Mouse (Mus musculus) hindbrain, embryonic 10.5 days (tissue): ENCODE measurements at regions not wholly inside any gene's neighbourhood (a gene's known extent, or its start where the extent isn't known, plus 50 kb on each side); places are given as distances from the start of the nearest gene placed in this dataset.
"Not testable (repeated sequence)": the region's sequence is repeated elsewhere in the genome, so short reads cannot be mapped to it uniquely, and the experiment has no call there.

ENCODE experiments used
- DNase-seq: peaks from one replicate; pipeline ENCODE4 v3.0.0-alpha.2; 2017; ENCODE audit warnings: low spot score
- H3K27ac ChIP-seq: fragments of 300-500 bp; sonication (generic); 2 replicates; pipeline ENCODE4 v1.5.1; 2016; ENCODE audit warnings: mild to moderate bottlenecking, moderate library complexity
- H3K27me3 ChIP-seq: fragments of 300-500 bp; sonication (generic); 2 replicates; pipeline ENCODE4 v1.6.1; 2016; ENCODE audit warnings: mild to moderate bottlenecking; ENCODE audit not compliant: poor library complexity, insufficient read depth, severe bottlenecking
- H3K36me3 ChIP-seq: fragments of 300-500 bp; sonication (generic); 2 replicates; pipeline ENCODE4 v1.6.1; 2016; ENCODE audit warnings: mild to moderate bottlenecking, moderate library complexity
- H3K4me1 ChIP-seq: fragments of 300-500 bp; sonication (generic); replicated peaks from 2 replicates; pipeline ENCODE4 v1.6.1; 2016; ENCODE audit warnings: mild to moderate bottlenecking
- H3K4me3 ChIP-seq: fragments of 300-500 bp; sonication (generic); 2 replicates; pipeline ENCODE4 v1.5.1; 2016; ENCODE audit warnings: mild to moderate bottlenecking, moderate library complexity
- H3K9me3 ChIP-seq: fragments of 300-500 bp; sonication (generic); 2 replicates; pipeline ENCODE4 v1.6.1; 2016; ENCODE audit warnings: mild to moderate bottlenecking, moderate library complexity
- WGBS: fragments of 180-500 bp; shearing (Covaris S2); methylation state at CpG from one replicate; pipeline ENCODE4 v1.1.7; 2016; 5-methylcytosine and 5-hydroxymethylcytosine counted together

DNA sequence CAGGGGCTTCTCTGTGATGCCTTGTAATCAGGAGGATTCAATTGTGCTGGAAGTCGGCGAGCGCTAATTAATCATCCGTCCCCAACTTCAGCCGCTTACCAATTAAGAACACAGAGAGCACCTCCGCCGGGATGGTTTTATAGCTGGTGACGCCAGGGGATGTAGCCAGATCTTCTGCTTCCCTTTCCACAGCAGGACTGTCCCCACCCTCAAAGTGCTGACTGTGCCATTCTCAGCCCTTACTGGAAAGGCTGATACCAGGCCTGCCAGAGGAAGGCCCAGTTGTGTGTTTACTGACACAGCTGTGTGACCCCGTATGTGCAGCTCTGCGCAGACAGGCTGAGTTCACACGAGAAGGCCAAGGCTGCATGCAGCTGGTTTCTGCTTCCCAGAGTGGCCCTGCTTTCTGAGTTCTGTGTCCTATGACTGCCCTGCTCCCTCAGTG is 59.9 kb upstream of the Bend4 start:
- 68% methylated on average over 11 of the region's 11 CpGs for WGBS

DNA sequence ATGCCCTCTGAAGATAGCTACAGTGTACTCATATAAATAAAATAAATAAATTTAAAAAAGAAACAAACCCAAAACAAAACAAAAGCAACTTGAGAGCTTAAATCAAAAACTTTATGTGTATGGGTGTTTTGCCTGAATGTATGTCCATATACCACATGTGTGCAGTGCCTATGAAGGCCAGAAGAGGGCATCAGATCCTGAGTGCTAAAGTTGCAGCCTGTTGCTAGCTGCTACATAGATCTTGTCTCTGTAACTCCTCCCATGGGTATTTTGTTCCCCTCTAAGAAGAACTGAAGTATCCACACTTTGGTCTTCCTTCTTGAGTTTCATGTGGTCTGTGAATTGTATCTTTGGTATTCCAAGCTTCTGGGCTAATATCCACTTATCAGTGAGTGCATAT is 62.6 kb upstream of the Bend4 start:
- not testable (repeated sequence) for DNase-seq, H3K4me3 ChIP-seq, H3K9me3 ChIP-seq, H3K27ac ChIP-seq, H3K4me1 ChIP-seq, H3K27me3 ChIP-seq, H3K36me3 ChIP-seq

More for the DNA sequence above, 59.9 kb upstream of the Bend4 start:
- no peaks in the 10 kb centered on the region for H3K27me3 ChIP-seq
- H3K9me3 ChIP-seq = no peaks in the 10 kb centered on the region
- H3K4me1 ChIP-seq = peaks cover 4% of the 10 kb centered on the region
- no peak for DNase-seq
- no peak overlapping the region for H3K4me3 ChIP-seq
- H3K27ac ChIP-seq = no peak overlapping the region
- H3K36me3 ChIP-seq = no peaks in the 10 kb centered on the region

DNA sequence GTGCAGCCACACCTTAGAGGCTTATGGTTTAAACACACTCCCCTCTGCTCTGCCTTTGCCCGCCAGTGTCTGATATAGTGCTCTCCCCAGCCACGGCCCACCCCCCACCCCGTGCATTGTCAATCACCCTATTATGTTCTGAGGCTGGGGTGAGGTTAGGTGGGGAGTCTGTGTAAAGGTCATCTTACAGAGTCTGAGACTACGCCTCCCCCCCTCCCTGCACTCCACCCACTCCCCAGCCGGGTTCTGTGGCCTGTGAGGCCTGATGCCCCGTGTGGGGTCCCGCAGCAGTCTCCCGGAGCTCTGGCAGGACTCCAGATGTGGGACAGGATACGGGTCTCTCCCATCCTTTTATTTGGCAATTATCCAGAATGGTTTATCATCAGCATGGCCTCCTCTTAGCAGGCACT is 64.8 kb upstream of the Bend4 start:
- Histone ChIP-seq H3K4me1 (peaks cover 10% of the 10 kb centered on the region), H3K36me3 (no peaks in the 10 kb centered on the region), H3K9me3 (no peaks in the 10 kb centered on the region), H3K27me3 (no peaks in the 10 kb centered on the region), H3K27ac (no peak overlapping the region; the same call in 1 of the 2 replicates), H3K4me3 (no peak overlapping the region)
- WGBS = 24% methylated on average over 9 of the region's 9 CpGs
- DNase-seq = peak; percentile 16

DNA sequence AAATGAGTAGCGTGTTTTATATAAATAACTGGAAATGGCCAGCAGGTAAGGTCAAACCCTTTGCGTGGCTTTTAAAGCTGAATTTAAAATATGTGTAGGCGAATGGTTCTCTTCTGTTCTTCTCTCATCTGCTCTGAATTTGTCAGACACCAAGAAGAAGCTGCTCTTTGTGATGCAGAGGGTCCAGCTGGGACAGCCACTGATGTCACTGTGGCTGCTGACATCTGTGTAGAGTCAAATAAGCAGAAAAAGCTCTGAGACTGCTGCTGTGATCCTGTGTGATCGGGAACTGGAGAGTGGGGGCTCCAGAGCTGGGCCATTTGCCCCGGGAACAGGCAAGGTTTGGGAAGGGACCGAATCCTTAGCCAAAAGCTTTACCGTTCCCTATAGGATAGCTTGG is 68.6 kb upstream of the Bend4 start:
- H3K4me1 ChIP-seq = peaks cover 10% of the 10 kb centered on the region
- H3K9me3 ChIP-seq = no peaks in the 10 kb centered on the region
- no peak overlapping the region for H3K4me3 ChIP-seq
- H3K27ac ChIP-seq = peak overlapping the region; percentile 40; the same call in 1 of the 2 replicates
- H3K36me3 ChIP-seq = no peaks in the 10 kb centered on the region
- DNase-seq = no peak
- H3K27me3 ChIP-seq = no peaks in the 10 kb centered on the region
- 74% methylated on average over 7 of the region's 7 CpGs for WGBS

DNA sequence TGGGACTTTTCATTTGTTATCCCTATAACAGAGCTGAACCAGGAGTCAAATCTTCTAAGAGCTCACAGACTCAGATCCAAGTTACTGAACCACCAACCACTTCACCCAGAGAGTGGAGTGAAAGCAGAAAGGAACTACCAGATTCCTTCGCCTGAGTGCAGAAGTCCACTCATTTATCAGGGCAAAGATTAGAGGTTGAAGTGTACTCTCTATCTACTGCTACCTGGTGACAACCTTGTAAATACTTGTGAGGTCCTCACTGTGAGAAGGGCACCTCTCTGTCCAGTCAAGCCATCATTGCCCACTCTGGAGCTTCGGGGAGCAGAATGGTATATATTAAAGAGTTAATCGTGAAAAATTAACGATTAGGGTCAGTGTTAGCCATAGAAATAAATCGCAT is 87.4 kb upstream of the Shisa3 start:
- no peaks in the 10 kb centered on the region for H3K27me3 ChIP-seq
- H3K4me3 ChIP-seq = no peak overlapping the region
- H3K9me3 ChIP-seq = no peaks in the 10 kb centered on the region
- H3K36me3 ChIP-seq = no peaks in the 10 kb centered on the region
- WGBS = 92% methylated on average over 5 of the region's 5 CpGs
- no peaks in the 10 kb centered on the region for H3K4me1 ChIP-seq
- no peak for DNase-seq
- no peak overlapping the region for H3K27ac ChIP-seq

DNA sequence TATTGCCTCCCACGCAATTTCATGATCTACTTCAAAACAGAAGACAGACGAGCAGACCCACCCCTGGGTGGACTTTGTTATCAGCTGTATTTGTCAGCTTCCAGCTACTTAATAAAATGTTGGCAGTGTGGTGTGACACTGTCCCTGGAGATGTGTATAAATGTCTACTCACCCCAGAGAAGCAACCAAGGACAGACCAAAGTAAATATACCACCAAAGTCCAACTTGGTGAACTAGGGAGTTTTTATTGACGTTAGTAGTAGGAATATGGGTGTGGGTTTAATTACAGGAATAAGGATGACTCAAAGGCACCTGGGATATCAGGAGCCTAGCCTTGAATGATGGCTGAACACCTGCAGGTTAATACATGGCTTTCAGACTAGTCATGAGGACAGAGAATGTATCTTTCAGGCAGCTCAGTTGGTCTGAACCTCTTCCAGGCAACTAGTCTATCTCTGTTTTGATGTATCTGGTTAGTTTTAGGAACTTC is 86.2 kb upstream of the Shisa3 start:
- H3K4me1 ChIP-seq = no peaks in the 10 kb centered on the region
- no peak for DNase-seq
- 91% methylated on average over 3 of the region's 3 CpGs for WGBS
- H3K9me3 ChIP-seq = no peaks in the 10 kb centered on the region
- H3K4me3 ChIP-seq = no peak overlapping the region
- no peaks in the 10 kb centered on the region for H3K36me3 ChIP-seq
- H3K27me3 ChIP-seq = no peaks in the 10 kb centered on the region
- no peak overlapping the region for H3K27ac ChIP-seq

DNA sequence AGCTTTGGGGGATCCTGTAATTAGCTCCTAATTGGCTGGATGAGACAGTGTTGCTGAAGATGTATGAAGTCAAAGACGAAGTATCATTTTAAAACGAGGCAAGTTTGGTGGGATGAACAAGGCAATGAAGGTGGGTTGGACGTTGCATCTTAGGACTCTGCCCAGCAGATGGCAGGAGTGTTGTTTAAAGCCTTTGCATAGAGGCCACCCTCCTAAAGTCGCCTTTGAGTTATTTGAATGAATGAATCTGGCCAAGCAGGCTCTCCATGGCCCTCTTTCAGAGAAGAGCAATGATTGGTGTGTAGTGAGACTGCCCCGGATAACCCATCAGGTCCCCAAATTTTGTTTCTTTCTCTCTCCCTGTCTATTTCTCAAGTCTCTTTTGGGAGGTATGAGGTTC is 77.5 kb upstream of the Shisa3 start:
- Histone ChIP-seq H3K36me3 (no peaks in the 10 kb centered on the region), H3K9me3 (no peaks in the 10 kb centered on the region), H3K27me3 (no peaks in the 10 kb centered on the region), H3K27ac (no peak overlapping the region), H3K4me3 (no peak overlapping the region), H3K4me1 (peaks cover 7% of the 10 kb centered on the region)
- no peak for DNase-seq
- WGBS = 63% methylated on average over 5 of the region's 5 CpGs

DNA sequence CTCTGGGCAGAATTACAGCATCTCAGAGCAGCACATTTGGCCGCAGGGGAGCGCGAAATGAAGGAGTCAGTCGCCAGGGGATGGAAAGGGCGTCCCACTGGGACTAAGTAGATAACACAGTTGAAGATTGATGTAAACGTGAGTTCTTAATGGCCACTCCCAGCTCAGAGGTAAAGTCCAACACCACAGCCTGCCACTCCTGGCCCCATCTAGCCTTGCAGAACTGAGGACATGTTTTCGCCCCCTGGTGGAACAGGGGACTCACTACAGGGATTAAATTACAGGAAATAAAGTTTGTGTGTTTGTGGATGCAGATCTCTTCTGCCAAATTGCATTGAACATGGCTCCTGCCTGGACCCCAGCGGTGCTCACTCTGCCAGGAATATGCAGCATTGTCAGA is 76.7 kb upstream of the Shisa3 start:
- peaks cover 7% of the 10 kb centered on the region for H3K4me1 ChIP-seq

DNA sequence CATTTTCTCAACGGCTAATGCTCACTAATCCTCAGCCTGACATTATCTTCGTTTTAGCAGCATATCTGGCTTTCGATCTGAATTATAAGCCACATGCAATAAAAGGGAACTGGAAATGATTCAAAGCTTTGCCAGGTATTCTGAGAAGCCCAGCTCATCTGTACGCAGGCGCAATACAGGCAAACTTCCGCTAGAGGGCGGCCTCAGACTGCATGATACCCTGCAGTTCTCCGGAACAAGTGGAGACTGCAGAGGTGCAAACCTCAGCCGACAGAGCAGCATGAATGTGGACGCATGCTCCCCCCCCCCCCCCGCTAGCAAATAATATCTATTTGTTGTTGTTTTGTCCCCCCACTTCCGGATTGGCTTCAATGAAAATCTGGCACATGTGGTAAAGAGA is 75.3 kb upstream of the Shisa3 start:
- no peak overlapping the region; the same call in 1 of the 2 replicates for H3K27ac ChIP-seq
- H3K4me1 ChIP-seq = peaks cover 7% of the 10 kb centered on the region
- H3K4me3 ChIP-seq = peak overlapping the region; percentile 30; the same call in 1 of the 2 replicates
- no peaks in the 10 kb centered on the region for H3K9me3 ChIP-seq
- peak; percentile 90 for DNase-seq
- H3K27me3 ChIP-seq = no peaks in the 10 kb centered on the region
- 5% methylated on average over 12 of the region's 12 CpGs for WGBS
- no peaks in the 10 kb centered on the region for H3K36me3 ChIP-seq

More for the DNA sequence above, 76.7 kb upstream of the Shisa3 start:
- no peaks in the 10 kb centered on the region for H3K9me3 ChIP-seq
- DNase-seq = peak; percentile 41
- no peaks in the 10 kb centered on the region for H3K36me3 ChIP-seq
- 32% methylated on average over 8 of the region's 8 CpGs for WGBS
- H3K27ac ChIP-seq = no peak overlapping the region
- no peak overlapping the region for H3K4me3 ChIP-seq
- no peaks in the 10 kb centered on the region for H3K27me3 ChIP-seq

DNA sequence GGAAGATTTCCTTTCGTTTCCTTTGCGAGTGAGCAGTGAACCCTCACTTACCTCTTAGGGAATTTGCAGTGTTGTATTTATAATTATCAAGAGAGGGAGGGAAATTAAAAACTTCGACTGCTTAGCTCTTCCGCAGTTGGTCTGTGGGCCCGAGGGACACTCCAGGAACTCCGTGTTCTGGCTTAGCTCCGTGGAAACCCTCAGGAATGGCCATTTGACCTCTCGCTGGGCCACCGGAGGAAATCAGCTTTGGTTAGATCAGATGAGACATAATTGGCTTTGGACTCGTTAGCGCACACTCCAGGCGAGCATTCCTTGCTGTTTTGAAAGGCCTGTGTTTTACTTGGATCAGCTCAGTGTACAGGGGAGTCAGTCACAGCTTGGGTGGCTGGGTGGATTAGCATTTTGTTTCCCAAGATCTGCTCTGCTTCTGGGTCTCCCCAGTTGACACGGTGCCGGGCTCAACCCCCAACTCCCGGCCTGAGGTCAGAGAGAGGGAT is 74.9 kb upstream of the Shisa3 start:
- H3K9me3 ChIP-seq = no peaks in the 10 kb centered on the region
- H3K4me1 ChIP-seq = peaks cover 7% of the 10 kb centered on the region
- no peaks in the 10 kb centered on the region for H3K36me3 ChIP-seq
- no peak overlapping the region; the same call in 1 of the 2 replicates for H3K27ac ChIP-seq
- WGBS = 40% methylated on average over 15 of the region's 15 CpGs
- no peaks in the 10 kb centered on the region for H3K27me3 ChIP-seq
- no peak for DNase-seq
- H3K4me3 ChIP-seq = peak overlapping the region; percentile 30; the same call in 1 of the 2 replicates

DNA sequence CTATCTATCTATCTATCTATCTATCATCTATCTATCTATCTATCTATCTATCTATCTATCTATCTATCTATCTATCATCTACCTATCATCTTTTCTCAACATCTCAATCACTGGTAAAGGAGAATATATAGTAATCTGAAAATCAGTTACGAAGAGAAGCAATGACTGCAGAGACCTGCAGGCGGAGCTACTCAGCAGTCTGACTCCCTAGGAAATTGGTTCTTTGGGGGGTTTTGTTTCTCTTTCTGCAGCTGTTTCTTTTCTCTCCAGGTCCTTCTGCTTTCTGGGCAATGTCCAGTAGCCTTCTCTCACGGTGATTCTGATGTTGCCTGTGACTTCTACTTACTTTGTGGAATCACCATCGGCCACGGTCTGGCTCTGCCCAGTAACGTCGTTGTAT is 73.6 kb upstream of the Shisa3 start:
- no peaks in the 10 kb centered on the region for H3K27me3 ChIP-seq
- DNase-seq = no peak
- no peak overlapping the region for H3K4me3 ChIP-seq
- no peaks in the 10 kb centered on the region for H3K9me3 ChIP-seq
- peaks cover 7% of the 10 kb centered on the region for H3K4me1 ChIP-seq
- WGBS = 86% methylated on average over 7 of the region's 7 CpGs
- no peaks in the 10 kb centered on the region for H3K36me3 ChIP-seq
- no peak overlapping the region for H3K27ac ChIP-seq

DNA sequence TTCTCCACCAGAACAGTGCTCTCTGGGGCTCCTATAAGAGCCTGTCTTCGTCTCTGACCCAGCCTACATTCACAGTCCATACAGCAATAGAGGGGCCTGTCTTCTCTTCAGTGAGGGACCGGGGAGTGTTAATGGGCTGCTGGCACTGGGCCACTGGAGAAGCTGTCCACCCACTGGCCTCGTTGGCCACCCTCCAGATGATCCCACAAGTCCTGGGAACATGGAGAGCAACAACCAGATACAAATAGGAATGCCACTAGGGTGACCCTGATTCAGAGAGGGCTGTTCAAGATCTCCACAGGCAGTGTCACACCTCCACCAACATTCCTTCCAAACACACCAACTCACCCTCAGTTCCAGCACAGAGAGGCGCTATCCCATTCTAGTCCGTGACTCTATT is 69.7 kb upstream of the Shisa3 start:
- WGBS = 88% methylated on average over 5 of the region's 5 CpGs
- Histone ChIP-seq H3K9me3 (no peaks in the 10 kb centered on the region), H3K27ac (no peak overlapping the region), H3K4me3 (no peak overlapping the region), H3K36me3 (no peaks in the 10 kb centered on the region), H3K4me1 (peaks cover 1% of the 10 kb centered on the region), H3K27me3 (no peaks in the 10 kb centered on the region)
- no peak for DNase-seq

DNA sequence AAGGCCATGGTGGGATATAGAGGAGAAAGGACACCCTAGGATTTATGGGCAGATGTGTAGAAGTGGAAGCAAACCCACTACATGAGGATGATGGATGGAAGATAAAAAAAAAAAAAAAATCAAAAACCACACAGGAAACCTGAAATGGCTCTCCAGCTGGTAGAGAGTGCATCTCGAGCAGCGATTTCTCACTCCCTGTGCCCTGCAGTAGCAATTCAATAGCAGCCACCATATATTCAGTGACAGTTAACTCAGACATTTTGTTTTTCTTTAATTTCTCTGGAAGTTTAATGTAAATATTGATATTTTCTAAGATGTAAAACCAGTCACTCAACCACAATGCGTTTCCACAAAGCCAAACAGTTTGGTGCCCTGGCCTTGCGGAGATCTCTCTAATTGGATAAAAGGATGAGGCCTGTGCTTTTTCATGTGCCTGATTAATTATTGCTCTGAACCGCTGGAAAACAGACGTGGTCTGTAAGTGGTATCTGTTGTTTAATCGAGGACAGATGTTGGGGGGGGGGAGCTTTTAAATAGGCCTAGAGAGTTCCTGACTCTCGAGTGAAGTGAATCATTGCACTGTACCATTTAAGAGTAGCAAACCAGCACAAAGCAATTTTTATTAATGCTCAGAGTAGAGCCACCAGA is 68.0 kb upstream of the Shisa3 start:
- Histone ChIP-seq H3K27ac (no peak overlapping the region), H3K36me3 (no peaks in the 10 kb centered on the region), H3K4me3 (no peak overlapping the region), H3K27me3 (no peaks in the 10 kb centered on the region), H3K4me1 (0 out of 2 replicates have a peak, but pooled peaks cover 3% of the 10 kb centered on the region), H3K9me3 (no peaks in the 10 kb centered on the region)
- WGBS = 73% methylated on average over 8 of the region's 8 CpGs
- DNase-seq = no peak
